Mouse (Mus musculus) neutrophil, adult 5-6 weeks (primary cell): Measurements from ENCODE around the gene Hmg20a. TPM values are rescaled to one million over a fixed set of nuclear protein-coding genes. Genes with fewer than 3 reads are reported as not detected.

Experiments used
- ATAC-seq: fragments of 151-379, 151-347 bp; 2 replicates; pipeline ENCODE4 v1.8.0; 2017; ENCODE audit warnings: mild to moderate bottlenecking, moderate TSS enrichment; ENCODE audit not compliant: insufficient number of reproducible peaks, poor library complexity, low FRiP score, severe bottlenecking; ENCODE audit errors: extremely low read depth
- total RNA-seq: library from RNA; stranded (forward); fragments of 200-1000 nt; gene quantifications from 2 replicates; pipeline ENCODE4 v1.2.3, GENCODE M21; 2017

Hmg20a gene
- total RNA-seq, 1 experiment from 2014 or later = 40.5 TPM

DNA sequence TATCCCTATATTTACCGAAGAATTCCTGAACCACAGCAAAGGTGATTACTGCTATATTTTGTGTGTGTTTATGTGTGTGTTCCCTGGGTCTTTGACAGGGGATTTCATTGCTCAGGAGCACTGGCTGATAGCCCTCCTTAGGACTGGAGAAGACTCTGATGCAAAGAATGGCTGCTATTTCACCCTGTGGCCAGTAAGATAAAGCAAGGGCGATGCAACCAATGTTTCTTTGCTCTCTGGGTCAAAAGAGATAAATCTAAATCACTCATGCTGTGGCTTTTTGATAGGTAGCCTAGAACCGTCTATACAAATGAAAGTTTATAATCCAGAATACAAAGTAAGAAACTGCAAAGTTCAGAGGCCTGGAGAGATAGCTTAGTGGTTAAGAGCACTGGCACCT is 69.2 kb downstream of the Hmg20a start:
- ATAC-seq = no peak

DNA sequence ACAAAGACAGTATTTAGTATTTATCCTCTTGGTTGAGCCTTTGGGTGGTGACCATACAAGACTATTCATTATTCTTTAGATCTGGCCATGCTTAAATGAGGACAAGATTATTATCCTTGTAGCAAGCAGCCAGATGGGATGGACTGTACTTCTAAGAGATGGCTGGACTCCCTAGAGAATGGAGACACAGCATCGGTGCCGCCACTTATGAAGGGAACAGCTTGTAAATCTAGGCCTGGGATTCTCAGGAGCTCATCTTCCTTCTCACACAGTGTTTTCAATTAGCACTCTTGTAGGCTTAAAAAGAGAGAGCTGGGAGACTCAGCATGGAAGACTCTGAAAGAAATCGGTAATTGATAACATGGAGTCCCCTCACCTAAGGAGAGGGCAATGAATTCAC is 74.0 kb downstream of the Hmg20a start:
- ATAC-seq = no peak

DNA sequence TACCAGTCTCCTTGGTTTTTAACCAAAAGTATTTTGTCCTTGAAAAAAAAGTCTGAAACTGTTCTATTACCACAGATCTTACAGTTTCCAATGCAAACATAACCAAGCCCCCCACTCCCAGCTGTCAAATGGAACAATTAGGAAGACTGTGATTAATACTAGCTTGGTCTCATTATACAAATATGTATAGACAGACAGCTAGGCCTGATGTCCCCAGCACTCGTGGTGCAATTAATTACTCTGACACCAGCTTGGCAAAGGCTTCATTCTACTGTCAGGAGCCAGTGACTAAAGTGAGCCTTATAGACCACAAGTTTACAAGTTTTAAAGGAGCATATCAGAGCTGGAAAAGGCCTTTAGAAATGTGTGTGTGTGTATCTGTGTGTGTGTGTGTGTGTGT is 74.5 kb downstream of the Hmg20a start:
- no peak for ATAC-seq

DNA sequence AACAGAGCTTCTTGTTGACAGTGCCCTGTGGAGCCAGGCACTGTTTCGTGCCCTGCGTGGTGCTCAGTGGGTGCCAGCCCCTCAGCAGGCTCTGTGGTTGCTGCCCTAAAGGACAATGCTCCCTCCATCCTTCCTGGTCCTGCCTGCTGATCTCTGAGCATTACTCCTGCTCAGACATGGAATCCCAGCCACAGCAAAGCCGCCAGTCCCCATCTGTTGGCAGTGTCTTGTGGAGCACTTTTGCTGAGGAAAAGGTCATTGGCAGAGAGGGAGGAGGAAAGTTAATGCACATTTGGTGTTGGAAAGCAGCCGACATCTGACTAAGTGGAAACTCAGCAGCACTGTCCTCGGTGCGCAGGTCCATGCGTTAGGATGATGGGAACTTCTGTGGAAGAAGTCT is 76.7 kb downstream of the Hmg20a start:
- no peak for ATAC-seq

DNA sequence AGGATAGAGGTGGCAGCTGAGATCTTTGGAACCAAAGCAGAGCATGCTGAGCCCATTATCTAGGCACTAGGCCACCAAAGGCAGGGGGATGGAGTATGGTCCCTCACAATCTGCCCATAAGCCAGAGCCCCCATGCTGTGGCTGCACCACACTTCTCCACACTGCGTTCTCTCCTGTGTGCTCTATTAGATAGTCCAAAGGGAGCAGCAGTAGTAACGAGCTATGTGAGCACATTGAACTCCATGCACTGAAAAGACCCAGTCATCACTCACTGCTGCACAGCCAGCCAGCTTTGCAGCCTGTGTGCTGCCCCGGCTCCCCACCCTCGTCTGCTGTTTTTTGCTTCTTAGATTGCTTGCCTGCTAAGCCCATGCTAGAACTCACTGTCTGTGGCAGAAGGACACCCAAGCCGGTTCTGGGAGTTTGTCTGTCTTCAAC is 77.4 kb downstream of the Hmg20a start:
- no peak for ATAC-seq

DNA sequence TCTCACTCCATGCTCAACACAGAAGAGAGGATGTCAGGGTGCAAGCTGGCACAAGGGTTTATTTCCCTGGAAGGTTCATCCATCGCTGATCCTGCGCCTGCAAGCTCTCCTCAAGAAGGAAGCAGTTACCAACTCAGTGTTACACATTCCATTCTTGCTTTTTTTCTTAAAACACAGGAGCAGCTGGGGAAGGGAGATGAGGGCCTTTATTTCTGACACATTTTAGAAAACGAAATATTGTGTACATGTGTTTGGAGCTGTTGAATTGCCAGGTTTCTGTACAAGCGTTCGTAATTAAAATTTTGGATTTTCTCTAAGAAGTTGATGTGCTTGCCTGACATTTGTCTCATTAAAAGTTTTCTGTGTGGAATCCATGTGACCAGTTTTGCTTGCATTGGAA is 78.2 kb downstream of the Hmg20a start:
- no peak for ATAC-seq

DNA sequence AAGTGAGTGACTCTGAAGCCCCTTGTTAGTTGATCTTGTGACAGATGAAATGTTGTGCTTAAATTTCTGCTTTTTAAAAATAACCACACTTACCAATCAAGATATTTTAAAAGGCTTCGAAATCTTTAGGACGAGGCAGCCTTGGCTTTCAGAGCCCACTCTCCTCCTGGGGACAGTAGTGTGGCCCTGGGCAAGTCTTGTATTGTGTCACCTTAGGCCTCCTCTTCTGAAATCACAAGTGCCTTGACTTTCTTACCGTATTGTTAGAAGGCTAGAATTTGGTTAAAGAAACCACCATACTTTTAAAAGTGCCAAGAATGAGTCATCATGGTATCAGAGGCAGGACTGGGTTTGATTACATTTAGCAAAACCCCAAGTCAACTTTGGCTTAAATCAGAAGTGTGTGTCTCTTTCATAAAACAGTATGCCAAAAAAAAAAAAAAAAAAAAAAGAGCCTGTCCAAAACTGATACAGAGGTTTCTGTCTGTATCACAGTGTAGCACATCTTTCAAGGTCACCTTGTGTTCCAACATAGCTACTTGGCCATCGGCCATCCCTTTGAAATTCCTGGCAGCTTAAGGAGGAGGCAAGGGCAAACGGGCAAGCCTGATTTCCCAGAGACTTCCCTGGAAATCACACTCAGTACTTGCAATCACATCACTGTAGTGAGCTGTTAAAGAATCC is 78.9 kb downstream of the Hmg20a start:
- ATAC-seq = no peak

DNA sequence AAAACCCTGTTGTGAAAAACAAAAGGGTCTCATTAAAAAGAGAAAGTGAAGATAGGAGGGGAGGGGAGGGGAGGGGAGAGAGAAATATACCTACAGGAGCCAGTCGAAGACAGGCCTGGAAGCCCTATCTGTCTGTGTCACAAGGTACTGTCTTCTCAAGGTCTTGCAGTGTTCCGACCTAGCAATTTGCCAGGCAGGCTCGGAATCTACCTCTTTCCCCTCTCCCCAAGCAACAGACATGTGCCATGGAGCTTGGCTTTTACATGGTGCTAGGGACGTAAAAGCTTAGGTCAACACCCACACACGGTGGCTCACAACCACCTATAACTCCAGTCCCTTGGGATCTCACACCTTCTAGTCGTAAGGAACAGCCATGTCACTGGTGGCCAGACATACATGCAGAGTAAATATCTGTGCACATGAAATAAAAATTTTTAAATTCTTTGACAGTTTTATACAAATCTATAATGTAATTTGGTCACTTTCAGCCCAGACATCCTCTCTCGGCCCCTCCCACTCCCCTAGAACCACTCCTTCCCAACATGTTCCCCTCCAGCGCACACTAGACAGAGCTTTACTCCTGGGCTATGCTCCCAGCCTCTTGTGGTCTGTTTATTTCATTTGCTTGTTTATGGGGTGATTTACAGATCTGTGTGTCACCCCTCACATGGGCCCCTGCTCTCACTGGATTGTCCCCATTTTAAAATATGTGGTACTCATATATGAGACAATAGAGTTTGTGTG is 81.1 kb downstream of the Hmg20a start:
- no peak for ATAC-seq

DNA sequence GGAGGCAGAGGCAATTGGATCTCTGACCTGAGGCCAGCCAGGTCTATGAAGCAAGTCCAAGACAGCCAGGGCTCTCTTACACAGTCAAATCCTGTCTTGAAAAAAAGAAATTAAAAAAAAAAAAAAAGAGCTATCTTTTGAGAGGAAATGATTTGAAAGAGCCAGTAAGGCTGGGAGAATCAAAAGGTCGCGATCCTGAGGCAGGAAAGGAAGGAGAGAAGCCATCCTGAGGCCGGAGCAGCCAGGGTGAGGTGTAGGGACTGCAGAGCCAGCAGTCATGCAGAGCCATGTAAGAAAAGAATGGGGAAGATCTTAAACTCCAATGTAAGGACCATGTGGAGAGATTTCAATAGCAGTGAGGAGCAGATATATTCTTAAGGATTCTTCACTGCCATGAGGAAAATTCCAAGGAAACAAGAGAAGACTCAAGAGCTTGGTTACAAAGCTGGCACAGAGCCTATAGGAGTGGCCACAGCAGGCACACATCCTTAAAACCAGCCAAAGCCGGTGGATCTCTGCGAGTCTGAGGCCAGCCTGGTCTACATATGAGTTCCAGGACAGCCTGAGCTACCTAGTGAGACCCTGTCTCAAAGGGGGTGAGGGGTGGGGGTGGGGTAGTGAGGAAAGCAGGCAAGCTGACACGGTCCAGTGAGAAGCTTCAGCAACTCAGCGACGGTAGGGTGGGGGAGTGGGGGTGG is 82.6 kb downstream of the Hmg20a start:
- ATAC-seq = no peak

DNA sequence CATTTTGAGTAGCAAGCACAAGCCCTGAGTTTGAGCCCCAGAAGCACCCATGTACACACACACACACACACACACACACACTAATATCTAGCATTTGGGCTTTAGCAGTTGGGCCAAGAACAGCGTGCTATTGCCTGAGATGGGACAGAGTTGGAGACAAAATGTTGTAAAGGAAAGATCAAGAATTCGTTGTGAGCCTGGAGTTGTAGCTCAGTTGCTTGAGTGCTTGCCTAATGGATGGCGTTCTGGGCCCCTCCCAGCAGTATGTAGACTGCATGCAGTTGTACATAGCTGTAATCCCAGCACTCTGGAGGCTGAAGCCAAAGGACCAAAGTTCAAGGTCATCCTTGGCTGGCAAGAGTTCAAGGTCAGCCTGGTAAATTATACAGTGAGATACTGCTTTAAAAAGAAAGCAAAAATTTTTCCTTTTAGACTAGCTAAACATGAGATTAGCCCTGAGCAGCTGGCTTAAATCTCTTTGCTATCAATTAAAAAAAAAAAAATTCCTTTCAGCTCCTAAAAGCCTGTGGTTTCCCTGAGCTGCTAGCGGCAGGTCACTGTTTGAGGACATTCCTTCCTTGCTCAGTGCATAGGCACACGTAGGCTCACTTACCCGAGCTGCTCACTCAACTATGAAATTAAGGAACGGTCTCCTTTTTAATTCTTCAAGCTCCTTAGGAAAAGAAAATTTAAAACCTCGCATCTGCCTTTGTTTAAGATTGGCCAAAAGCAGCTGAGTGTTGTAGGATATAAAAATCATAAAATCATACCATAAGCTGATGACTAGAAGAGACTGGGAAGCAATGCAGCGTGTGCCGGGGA is 83.5 kb downstream of the Hmg20a start:
- no peak for ATAC-seq

DNA sequence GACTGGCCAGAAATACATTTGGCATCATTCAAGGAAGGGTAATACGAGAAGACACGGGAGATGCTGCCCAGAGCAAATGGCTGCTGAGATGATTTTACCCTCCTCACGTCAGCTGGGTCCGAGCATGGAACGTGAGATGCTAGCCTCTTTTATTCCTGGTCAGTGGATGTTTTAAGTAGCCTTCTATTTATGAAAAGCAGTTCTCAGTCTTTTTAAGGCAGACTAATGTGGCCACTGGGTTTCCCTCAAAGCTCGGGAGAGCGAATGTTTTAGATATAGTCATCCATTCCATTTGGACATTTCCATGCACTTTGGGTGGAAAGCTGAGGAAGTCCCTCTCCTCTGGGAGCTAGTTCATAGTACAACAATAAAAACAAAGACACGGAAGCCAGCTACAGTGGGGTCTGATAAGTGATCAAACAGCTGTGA is 84.1 kb downstream of the Hmg20a start:
- ATAC-seq = no peak

DNA sequence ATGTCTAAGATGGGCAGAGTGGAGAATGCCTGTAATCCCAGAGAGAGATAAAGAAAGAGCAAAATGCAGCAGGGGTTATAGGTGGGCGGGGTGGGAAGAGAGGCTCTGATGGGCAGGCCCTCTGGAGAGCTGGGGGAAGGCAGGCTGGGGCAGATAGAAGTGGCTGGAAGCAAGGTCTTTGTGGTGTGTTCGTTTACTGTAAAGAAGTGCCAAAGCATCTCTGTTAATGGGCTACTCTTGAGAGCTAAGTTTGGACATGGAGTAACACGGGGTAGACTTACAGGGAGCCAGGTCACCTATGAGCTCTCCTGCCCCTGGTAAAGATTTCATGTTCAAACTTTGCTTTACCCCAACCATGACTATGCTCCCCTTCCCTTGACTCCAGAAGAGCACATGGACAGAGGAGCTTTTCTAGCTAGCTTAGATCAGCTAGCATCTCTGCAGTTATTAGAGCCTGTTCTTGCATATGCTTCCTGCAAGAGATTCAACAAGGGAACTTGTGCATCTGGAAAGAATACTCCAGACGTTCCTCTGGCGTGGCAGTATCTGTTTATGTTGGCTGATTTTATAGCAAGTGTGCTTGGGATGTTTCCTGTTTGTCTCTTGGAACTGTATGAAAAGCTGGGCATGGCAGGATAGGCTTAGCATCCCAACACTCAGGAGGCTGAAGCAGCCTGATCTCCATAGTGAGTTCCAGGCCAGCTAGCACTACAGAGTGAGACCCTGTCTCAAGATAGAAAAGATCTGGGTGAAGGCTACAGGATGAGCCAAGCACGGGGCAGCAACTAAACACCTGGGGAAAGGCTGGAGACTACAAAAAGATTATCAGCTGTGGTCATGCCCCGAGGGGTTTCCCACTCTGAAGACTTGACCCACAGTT is 85.5 kb downstream of the Hmg20a start:
- no peak for ATAC-seq

DNA sequence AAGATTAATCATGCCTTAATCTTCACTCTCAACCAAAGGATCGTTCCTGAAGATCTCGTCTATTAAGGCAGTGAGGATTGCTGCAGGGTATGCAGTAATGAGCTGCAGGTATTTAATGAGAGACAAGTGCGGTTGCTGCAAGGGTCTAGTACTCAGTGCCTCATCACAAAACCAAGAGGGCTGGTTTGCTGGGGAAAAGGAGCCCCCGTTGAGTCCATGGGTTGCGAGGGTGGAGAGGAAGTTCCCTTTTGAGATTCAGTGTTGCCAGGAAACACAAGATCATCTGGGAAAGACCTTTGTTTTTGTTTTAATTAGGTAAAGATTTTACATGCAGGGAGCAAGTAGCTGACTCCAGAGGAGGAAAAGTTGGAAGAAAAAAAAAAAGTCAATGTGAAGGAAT is 86.1 kb downstream of the Hmg20a start:
- ATAC-seq = no peak

DNA sequence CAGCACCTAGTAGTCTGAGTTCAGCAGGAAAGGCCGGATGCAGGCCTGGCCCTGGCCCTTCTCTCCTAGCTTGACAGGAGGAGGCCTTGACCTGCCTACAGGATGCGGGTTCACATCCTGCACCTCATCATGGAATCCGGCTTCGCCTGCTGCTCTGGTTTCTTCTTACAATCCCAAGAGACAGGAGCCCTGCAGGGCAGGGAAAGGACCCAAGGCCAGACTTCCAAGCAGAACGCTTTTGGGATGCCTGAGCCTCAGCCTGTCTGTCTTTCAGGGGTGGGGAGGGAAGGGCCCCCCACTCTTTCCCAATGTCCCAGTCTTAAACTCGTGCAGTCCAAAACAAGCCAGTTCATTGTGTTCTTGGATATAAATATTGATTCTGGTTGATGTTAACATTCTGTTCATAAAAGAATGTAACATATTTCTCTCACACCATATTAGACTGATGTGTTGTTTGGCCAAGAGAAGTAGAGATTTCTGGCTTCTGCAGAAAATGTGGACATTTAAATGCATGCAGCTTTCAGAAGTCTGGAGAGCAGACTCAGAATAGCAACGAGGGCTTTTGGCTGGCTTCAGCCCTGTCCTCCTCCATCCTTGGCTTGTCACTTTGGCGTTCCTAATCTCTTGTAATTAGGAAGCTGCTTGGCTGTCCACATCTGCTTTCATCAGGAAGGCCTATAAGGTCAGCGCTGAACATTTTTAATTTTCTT is 86.8 kb downstream of the Hmg20a start:
- ATAC-seq = no peak

DNA sequence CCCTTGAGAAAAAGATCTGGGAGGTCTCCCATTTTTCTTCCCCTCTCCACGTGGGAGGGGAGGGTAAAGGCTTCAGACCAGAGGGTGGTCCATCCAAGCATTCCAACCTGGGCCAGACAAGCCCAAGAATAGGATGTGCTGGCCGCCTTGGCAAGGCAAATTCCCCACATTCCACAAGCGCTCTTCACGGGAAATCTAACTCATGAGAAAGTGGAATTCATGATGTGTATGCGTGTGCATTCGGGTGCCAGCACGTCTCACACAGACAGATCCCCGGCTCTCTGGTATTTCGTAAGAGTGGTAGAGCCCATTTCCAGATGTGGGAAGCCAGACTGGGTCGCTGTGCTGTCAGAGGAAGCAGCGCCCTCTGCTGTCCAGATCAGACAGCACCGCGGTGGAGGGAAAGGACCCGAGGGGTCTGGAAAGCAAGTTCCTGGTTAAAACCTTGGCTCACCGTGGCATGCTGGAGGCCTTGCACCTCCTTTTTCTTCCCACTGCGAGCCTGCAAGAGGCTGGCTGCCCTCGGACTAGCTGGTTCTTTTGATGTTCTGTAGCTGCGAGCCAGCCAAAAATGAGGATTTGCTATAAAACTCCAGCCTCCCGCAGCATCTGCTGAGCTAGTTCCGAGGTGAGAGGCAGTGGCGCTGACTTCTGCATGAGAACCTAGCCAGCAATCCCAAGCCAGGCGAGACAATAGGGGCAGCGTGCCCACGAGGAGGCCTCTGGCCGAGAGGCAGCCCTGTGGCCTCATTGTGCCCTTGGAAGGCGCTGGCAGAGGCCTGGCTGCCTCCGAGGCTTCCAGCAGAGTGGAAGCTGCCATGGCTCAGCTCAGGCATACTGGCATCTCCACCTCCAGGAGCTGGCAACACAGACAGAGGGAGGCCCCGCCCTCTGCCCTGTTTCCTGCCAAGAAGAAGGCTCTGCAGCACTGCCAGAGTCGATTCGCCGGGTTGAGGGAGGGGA is 87.7 kb downstream of the Hmg20a start:
- ATAC-seq = peak; percentile 88

DNA sequence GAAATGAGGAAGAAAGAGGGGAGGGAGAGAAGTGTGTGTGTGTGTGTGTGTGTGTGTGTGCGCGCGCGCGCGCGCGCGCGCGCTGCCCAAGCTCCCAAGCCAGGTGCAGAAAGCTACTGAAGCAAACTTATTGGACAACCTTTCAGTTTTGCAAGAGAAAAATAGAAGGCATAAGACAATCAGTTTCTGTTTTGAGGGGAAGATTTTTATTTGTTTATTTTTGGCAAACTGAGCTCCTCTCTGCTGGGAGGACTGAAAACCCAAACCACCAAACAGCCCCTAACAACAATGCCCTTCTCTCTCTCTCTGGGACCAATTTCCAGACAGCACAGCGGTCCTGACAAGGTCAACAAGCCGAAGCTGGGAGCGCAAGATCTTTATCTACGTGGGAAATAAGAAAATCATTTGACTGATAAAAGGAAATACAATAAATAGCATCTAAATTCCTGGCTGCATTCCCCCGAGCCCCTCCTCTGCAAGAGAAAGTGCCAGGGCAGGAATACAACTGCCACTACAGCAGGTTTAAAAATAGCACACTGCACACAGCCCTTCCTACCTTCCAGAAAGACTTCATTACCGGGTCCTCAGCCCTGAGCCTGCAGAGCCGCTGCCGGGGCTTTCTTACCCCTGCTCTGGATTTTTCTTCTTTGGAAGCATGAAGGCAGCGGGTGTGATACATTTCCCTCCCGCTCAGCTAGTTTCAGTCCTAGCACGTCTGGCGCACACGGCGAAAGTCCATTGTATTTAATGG is 88.7 kb downstream of the Hmg20a start:
- no peak for ATAC-seq
